Mouse (Mus musculus) forebrain, embryonic 16.5 days (tissue): ENCODE data around the gene Rrp36. TPM values are rescaled to one million over a fixed set of nuclear protein-coding genes. Genes with fewer than 3 reads are reported as not detected.
A peak's percentile ranks its signal among the peaks of the same experiment; 100 is the strongest.

Source experiments
- ATAC-seq: fragments of 200-750 bp; cut with Nextera tagmentation; 2 replicates; pipeline ENCODE4 v1.8.0; 2017; ENCODE audit warnings: mild to moderate bottlenecking, moderate library complexity
- H3K27ac ChIP-seq: fragments of 300-500 bp; sonication (generic); 2 replicates; pipeline ENCODE4 v1.5.1; 2014; ENCODE audit warnings: low read length, control low read depth
- H3K27me3 ChIP-seq: fragments of 300-500 bp; sonication (generic); replicated peaks from 2 replicates; pipeline ENCODE4 v1.6.1; 2014; ENCODE audit warnings: low read length; ENCODE audit not compliant: control insufficient read depth, insufficient read depth
- H3K36me3 ChIP-seq: fragments of 300-500 bp; sonication (generic); 2 replicates; pipeline ENCODE4 v1.6.1; 2014; ENCODE audit not compliant: control insufficient read depth, insufficient read depth
- H3K4me1 ChIP-seq: fragments of 300-500 bp; sonication (generic); replicated peaks from 2 replicates; pipeline ENCODE4 v1.6.1; 2014; ENCODE audit warnings: low read length; ENCODE audit not compliant: control insufficient read depth, insufficient read depth
- H3K4me2 ChIP-seq: fragments of 300-500 bp; sonication (generic); 2 replicates; pipeline ENCODE4 v1.6.1; 2014; ENCODE audit warnings: mild to moderate bottlenecking, low read length, control low read depth
- H3K4me3 ChIP-seq: fragments of 300-500 bp; sonication (generic); replicated peaks from 2 replicates; pipeline ENCODE4 v1.5.1; 2014; ENCODE audit warnings: mild to moderate bottlenecking, low read length, control low read depth
- H3K9ac ChIP-seq: fragments of 300-500 bp; sonication (generic); replicated peaks from 2 replicates; pipeline ENCODE4 v1.6.1; 2014; ENCODE audit warnings: low read depth, low read length, control low read depth
- H3K9me3 ChIP-seq: fragments of 300-500 bp; sonication (generic); 2 replicates; pipeline ENCODE4 v1.6.1; 2016; ENCODE audit warnings: low read length; ENCODE audit not compliant: control insufficient read depth
- WGBS: fragments of 180-500 bp; shearing (Covaris S2); extraction: QIAGEN DNeasy Blood & Tissue Kit; methylation state at CpG from one replicate; pipeline ENCODE4 v1.1.7; 2014; 5-methylcytosine and 5-hydroxymethylcytosine counted together
- polyA plus RNA-seq: library from polyadenylated mRNA; unstranded; fragments of >200 nt; fragmentation: Nextera tagmentation; extraction: Ambion mirVana; gene quantifications from 2 replicates; pipeline ENCODE4 v1.2.1, GENCODE M21; 2015

Gene Rrp36
- polyA plus RNA-seq, 1 experiment from 2014 or later = 51.1 TPM

GRCm38 (mm10) chr17:46678911-46679310 is 4.8 kb upstream of the Rrp36 start:
- WGBS = 68% methylated on average over 9 of the region's 9 CpGs
- Histone ChIP-seq H3K27ac (no peak overlapping the region), H3K4me1 (peaks cover 33% of the 10 kb centered on the region), H3K4me3 (no peak overlapping the region), H3K9ac (0 out of 2 replicates have a peak overlapping the region, but pooled peaks have one; percentile 65), H3K9me3 (no peaks in the 10 kb centered on the region), H3K36me3 (peaks cover 12% of the 10 kb centered on the region), H3K27me3 (no peaks in the 10 kb centered on the region), H3K4me2 (peak overlapping the region; percentile 81; the same call in 1 of the 2 replicates)
- no peak for ATAC-seq

- WGBS = 86% methylated on average over 7 of the region's 9 CpGs
- peaks cover 36% of the 10 kb centered on the region for H3K4me1 ChIP-seq
- peak within 1 kb of the TSS; percentile 65 for H3K9ac ChIP-seq
- no peak within 1 kb of the TSS for H3K27ac ChIP-seq
- peaks cover 10% of the 10 kb centered on the region for H3K36me3 ChIP-seq
- peak within 1 kb of the TSS; percentile 81 for H3K4me2 ChIP-seq
- H3K27me3 ChIP-seq = no peaks in the 10 kb centered on the region
- H3K4me3 ChIP-seq = peak within 1 kb of the TSS; percentile 72
- no peak for ATAC-seq
- no peaks in the 10 kb centered on the region for H3K9me3 ChIP-seq
Observed at GRCm38 (mm10) chr17:46678416-46678815, 4.3 kb upstream of the Rrp36 start, which contains the start of gene Mea1. TSS of gene Mea1 (plus strand) at chr17:46678793.

DNA sequence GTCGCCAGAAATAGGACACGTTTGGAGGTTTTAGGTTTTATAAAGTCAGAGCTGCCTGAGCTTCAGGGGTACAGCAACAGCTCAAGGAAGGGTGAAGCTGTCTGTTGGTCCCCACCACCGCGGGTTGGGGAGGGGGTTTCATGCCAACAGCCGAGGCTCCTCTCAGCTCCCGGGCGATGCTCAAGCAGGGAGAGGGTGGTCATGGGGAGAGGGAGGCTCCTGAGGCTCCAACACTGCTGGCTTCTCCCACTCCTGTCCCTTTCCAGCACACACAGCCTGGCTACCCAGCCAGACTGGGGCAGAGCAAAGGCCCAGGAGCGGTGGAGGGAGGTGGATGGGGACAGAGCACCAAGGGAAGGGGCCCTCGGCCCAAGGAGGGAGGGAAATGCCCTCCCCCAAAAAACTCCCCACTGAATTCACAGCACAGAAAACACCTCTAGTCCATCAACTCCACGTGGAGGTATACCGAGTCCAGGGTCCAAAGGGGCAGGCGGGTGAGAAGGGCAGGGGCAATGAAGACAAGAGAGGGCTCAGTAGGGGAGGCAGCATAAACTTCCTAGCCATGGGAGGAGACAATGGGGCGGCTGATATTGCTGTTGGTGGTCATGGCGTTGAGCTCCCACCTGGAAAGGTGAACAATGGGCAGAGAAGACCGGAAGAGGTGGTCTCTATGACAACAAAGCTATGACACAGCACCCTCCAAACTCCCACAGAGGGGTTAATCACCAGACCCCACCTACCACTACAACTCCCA is 555 bp upstream of the Rrp36 start:
- ATAC-seq = peak; percentile 57
- WGBS = 19% methylated on average over 15 of the region's 15 CpGs
- Histone ChIP-seq H3K9me3 (no peaks in the 10 kb centered on the region), H3K4me3 (peak overlapping the region; percentile 96), H3K4me2 (peak overlapping the region; percentile 95), H3K27me3 (no peaks in the 10 kb centered on the region), H3K9ac (no peak overlapping the region; the same call in none of the 2 replicates), H3K4me1 (peaks cover 29% of the 10 kb centered on the region), H3K36me3 (peaks cover 14% of the 10 kb centered on the region), H3K27ac (peak overlapping the region; percentile 75)

GRCm38 (mm10) chr17:46669911-46670310 is 4.2 kb downstream of the Rrp36 start:
- H3K4me3 ChIP-seq = no peak overlapping the region
- no peaks in the 10 kb centered on the region for H3K9me3 ChIP-seq
- WGBS = 96% methylated on average over 10 of the region's 10 CpGs
- peaks cover 14% of the 10 kb centered on the region for H3K4me1 ChIP-seq
- H3K4me2 ChIP-seq = no peak overlapping the region
- ATAC-seq = no peak
- H3K9ac ChIP-seq = no peak overlapping the region
- H3K36me3 ChIP-seq = peaks cover 17% of the 10 kb centered on the region; the same call in 1 of the 2 replicates
- no peaks in the 10 kb centered on the region for H3K27me3 ChIP-seq
- H3K27ac ChIP-seq = no peak overlapping the region

DNA sequence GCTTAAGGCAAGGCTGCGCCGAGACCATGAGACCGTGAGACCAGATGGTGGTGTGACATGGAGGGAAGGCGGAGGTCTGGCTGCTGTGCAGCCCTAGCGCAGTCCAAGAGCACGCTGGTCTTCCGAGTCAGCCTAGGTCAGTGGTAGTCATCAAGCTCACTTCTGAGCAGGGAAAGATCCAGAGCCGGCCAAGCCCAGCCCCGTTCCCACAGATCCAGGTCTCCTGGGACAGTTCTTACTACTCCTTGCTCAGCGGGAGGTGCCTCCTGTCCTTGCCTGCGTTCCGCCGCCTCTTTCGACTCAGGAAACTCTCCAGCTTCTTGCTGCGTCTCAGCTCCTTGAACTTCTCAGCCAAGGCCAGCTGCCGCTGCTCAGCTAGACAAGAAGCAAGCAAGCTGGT is 6.4 kb downstream of the Rrp36 start:
- Histone ChIP-seq H3K27me3 (no peaks in the 10 kb centered on the region), H3K9me3 (no peaks in the 10 kb centered on the region), H3K4me2 (no peak overlapping the region), H3K27ac (no peak overlapping the region), H3K36me3 (peaks cover 31% of the 10 kb centered on the region), H3K4me3 (no peak overlapping the region), H3K4me1 (no peaks in the 10 kb centered on the region), H3K9ac (no peak overlapping the region)
- WGBS = 92% methylated on average over 16 of the region's 16 CpGs
- ATAC-seq = no peak

DNA sequence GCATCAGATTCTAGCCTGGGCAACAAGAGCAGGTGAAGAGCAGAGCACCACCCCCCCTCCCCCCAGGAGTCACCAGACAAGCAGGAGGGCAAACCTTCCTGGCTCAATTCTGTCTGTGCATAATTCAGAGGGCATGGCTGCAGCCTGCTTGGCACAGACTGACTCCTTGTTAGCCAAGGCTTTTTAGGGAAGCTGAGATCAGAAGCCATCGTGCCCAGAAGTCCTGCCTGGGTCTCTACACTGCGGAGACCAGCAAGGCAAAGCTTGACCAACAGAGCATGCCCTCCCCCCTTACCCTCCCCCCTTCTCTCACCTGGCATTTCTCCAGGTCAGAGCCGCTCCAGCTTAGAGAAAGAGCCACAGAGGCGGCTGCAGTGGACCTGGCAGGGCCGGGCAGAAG is 11.4 kb downstream of the Rrp36 start:
- Histone ChIP-seq H3K27me3 (no peaks in the 10 kb centered on the region), H3K27ac (no peak overlapping the region), H3K9ac (no peak overlapping the region), H3K4me1 (no peaks in the 10 kb centered on the region), H3K4me3 (no peak overlapping the region), H3K36me3 (peaks cover 34% of the 10 kb centered on the region), H3K9me3 (no peaks in the 10 kb centered on the region), H3K4me2 (no peak overlapping the region)
- ATAC-seq = no peak
- 86% methylated on average over 5 of the region's 5 CpGs for WGBS

GRCm38 (mm10) chr17:46661981-46662380 is 12.2 kb downstream of the Rrp36 start:
- no peak overlapping the region for H3K4me2 ChIP-seq
- ATAC-seq = no peak
- WGBS = 91% methylated on average over 12 of the region's 12 CpGs
- no peak overlapping the region for H3K9ac ChIP-seq
- no peaks in the 10 kb centered on the region for H3K4me1 ChIP-seq
- H3K36me3 ChIP-seq = peaks cover 33% of the 10 kb centered on the region
- H3K27me3 ChIP-seq = no peaks in the 10 kb centered on the region
- H3K4me3 ChIP-seq = no peak overlapping the region
- no peak overlapping the region for H3K27ac ChIP-seq
- H3K9me3 ChIP-seq = no peaks in the 10 kb centered on the region

GRCm38 (mm10) chr17:46661351-46661750 is 12.8 kb downstream of the Rrp36 start:
- H3K9me3 ChIP-seq = no peaks in the 10 kb centered on the region
- no peak overlapping the region for H3K4me2 ChIP-seq
- ATAC-seq = no peak
- no peaks in the 10 kb centered on the region for H3K4me1 ChIP-seq
- H3K27ac ChIP-seq = no peak overlapping the region
- H3K36me3 ChIP-seq = peaks cover 31% of the 10 kb centered on the region
- H3K27me3 ChIP-seq = no peaks in the 10 kb centered on the region
- no peak overlapping the region for H3K9ac ChIP-seq
- no peak overlapping the region for H3K4me3 ChIP-seq
- 92% methylated on average over 9 of the region's 9 CpGs for WGBS

GRCm38 (mm10) chr17:46656054-46656453 is 18.1 kb downstream of the Rrp36 start:
- Histone ChIP-seq H3K4me3 (no peak overlapping the region), H3K4me2 (no peak overlapping the region), H3K27me3 (no peaks in the 10 kb centered on the region), H3K9me3 (no peaks in the 10 kb centered on the region), H3K9ac (no peak overlapping the region), H3K36me3 (peaks cover 23% of the 10 kb centered on the region), H3K4me1 (peaks cover 17% of the 10 kb centered on the region), H3K27ac (no peak overlapping the region)
- ATAC-seq = no peak
- WGBS = 79% methylated on average over 6 of the region's 6 CpGs
